ENCODE assay signal across 17 mouse cellular contexts in the genomic region with DNA sequence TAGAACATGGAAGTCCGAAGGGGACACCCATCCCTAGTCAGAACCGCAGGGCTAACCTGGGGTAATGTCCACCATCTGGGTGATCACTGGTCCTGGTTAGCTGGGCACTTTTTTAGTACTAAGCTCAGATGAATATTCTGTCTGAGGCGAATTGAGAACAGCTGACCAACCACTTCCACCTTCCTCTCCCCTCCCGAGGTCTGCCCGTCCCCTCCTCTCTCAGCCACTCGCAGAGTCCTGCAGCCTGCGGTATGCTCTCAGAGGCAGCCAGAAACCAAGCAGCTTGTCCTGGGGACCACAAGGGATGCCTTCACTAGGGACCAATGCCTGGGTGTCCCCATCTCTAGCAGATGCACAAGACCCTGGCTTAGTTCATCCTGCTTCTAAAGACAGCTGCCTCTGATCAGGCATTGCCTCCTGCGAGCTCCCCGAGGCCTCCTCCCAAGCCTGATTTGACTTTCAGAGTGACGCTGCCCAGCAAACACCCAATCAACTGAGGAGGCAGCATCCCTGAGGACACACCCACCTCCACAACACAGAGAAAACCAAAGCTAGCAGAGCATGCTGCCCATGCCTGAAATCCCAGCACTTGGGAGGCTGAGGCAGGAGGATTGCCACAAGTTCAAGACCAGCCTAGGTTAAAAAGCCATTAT. TPM values are rescaled to one million over a fixed set of nuclear protein-coding genes. Genes with fewer than 3 reads are reported as not detected.
A peak's percentile ranks its signal among the peaks of the same experiment; 100 is the strongest.
DNase-seq lines count a peak whose midpoint lies in the region; ATAC-seq lines count a peak whose summit lies in the region.
"Had no signal": no experiment of that assay in that cellular context is flagged by ENCODE, and none has a peak within 500 bp of the region (broad histone marks: within the 10 kb centered on the region; RNA-seq: fewer than 3 reads in every experiment).

No protein-coding gene starts in this region.

- DNase-seq in CD4-positive helper T cell, adult 2 months (ENCODE audit: low read depth, low spot score), result peak; percentile 49
- DNase-seq in R1 (ENCODE audit: low read depth, low spot score), result peak; percentile 50
- DNase-seq in induced T-regulatory cell, adult 2 months (ENCODE audit: low read depth), result peak; percentile 69
- DNase-seq in cerebellum, adult 8-10 months, result no peak
- DNase-seq in layer of hippocampus, adult 11-12 months (ENCODE audit: low spot score), result no peak
- DNase-seq in ovary, postnatal 14 days (ENCODE audit: low spot score), result no peak
- DNase-seq: adrenal gland, postnatal 25 days; cerebellum, adult 11 months; gastrocnemius, postnatal 10 days; thymus, postnatal 36 days had no signal

- no peaks in the 10 kb centered on the region for H3K36me3 ChIP-seq in macrophage (ENCODE audit: inconsistent target)
- H3K36me3 ChIP-seq: embryonic facial prominence, embryonic 15.5 days; forebrain, embryonic 15.5 days; heart, embryonic 13.5 days; hindbrain, embryonic 12.5 days; neural tube, embryonic 15.5 days had no signal

- H3K27ac ChIP-seq in macrophage, result peak overlapping the region; percentile 71
- H3K27ac ChIP-seq: embryonic facial prominence, embryonic 15.5 days; forebrain, embryonic 15.5 days; heart, embryonic 13.5 days; hindbrain, embryonic 12.5 days; neural tube, embryonic 15.5 days had no signal

- no peak for ATAC-seq in inflammation-experienced regulatory T-cells, adult 6 months
- ATAC-seq: forebrain, embryonic 15.5 days had no signal

- H3K79me2 ChIP-seq in macrophage (ENCODE audit: inconsistent target), result peaks cover 98% of the 10 kb centered on the region

- H3K4me3 ChIP-seq in macrophage (ENCODE audit: inconsistent target), result no peak overlapping the region
- H3K4me3 ChIP-seq: embryonic facial prominence, embryonic 15.5 days; forebrain, embryonic 15.5 days; heart, embryonic 13.5 days; hindbrain, embryonic 12.5 days; neural tube, embryonic 15.5 days had no signal

- WGBS in macrophage (ENCODE audit: missing documents), result 21% methylated on average over 10 of the region's 10 CpGs

RNA-seq across cellular contexts. Expression of a gene that starts 11.8 kb away (rescaled TPM):
- total RNA-seq in macrophage (2018; cell fraction: chromatin; rRNA removed), result 100 to 1,000 TPM in 3 of 26 experiments, 10 to 100 TPM in 21, 1 to 10 TPM in 2; 9.1 to 309 (median 31.2) TPM
- 10 to 100 TPM in 13 of 26 experiments, 1 to 10 TPM in 13; 4.6 to 56.9 (median 12.5) TPM for total RNA-seq in macrophage (2018; cell fraction: cytosol; rRNA removed)
- total RNA-seq in macrophage (2018; cell fraction: nucleus; rRNA removed), result 100 to 1,000 TPM in 1 of 26 experiments, 10 to 100 TPM in 15, 1 to 10 TPM in 10; 6.6 to 122 (median 16.8) TPM
- polyA plus RNA-seq in macrophage (2018), result 6.4 to 13.5 TPM (median 8.7 TPM) in 3 replicates
- polyA plus RNA-seq in inflammation-experienced regulatory T-cells, adult 6 months (2017; shearing (Covaris generic)), result 1 to 10 TPM; 2.2 to 5.4 (median 3.0) TPM

RNA-seq across cellular contexts. Expression of a gene that starts 34.7 kb away (rescaled TPM):
- 1 to 10 TPM in 20 of 26 experiments, under 1 TPM in 4, not detected in 2; 0.65 to 9.7 (median 2.2) TPM for total RNA-seq in macrophage (2018; cell fraction: chromatin; rRNA removed)
- total RNA-seq in macrophage (2018; cell fraction: cytosol; rRNA removed), result 10 to 100 TPM; 14.1 to 26.6 (median 18.8) TPM
- total RNA-seq in macrophage (2018; cell fraction: nucleus; rRNA removed), result 10 to 100 TPM in 3 of 26 experiments, 1 to 10 TPM in 23; 2.0 to 27.2 (median 7.0) TPM
- polyA plus RNA-seq in macrophage (2018), result 5.1 to 28.7 TPM (median 17.8 TPM) in 3 replicates
- polyA plus RNA-seq in inflammation-experienced regulatory T-cells, adult 6 months (2017; shearing (Covaris generic)), result 1 to 10 TPM; 4.0 to 6.9 (median 6.6) TPM

Comparison
In these comparisons a context has a peak if more than half of its experiments do, and no peak if none do; other contexts are left out.
1. DNase-seq: peak in CD4-positive helper T cell, adult 2 months (single experiment), R1 (single experiment) and induced T-regulatory cell, adult 2 months (single experiment); none in cerebellum, adult 8-10 months (single experiment), layer of hippocampus, adult 11-12 months (single experiment) and ovary, postnatal 14 days (single experiment).